Mouse (Mus musculus): ENCODE data around the gene Gmfg. TPM values are rescaled to one million over a fixed set of nuclear protein-coding genes. Genes with fewer than 3 reads are reported as not detected.

Gmfg gene
- polyA plus RNA-seq, 1 experiment from 2014 or later = 49.7 TPM

DNA sequence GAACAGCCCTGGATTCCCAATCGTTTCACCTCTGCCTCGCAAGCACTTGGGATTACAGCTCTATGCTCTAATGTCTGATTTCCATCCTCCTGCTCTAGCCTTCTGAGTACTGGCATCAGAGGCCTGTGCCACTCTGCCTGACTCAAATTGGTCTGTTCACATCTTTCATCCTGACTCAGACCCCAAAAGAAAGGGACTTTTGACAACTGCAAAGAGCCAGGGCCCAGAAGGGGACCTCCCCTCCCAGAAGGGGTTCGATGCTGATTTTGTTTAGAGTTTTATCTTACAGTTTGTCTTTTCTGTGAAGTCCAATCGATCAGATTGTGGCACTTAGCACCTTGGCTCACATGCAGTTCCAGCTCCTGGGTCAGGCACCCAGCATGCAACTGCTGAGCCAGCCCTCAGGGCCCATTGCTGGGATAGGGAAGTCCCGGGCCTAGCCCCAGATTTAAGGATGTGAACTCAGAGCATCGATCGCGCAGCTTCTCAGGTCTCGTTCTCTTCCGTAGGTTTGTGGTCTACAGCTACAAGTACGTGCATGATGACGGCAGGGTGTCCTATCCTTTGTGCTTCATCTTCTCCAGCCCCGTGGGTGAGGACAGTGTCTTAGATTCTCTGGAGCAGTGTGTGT lies 7.2 kb downstream of the Gmfg start:
- ATAC-seq (replicated peaks; ENCODE audit: low FRiP score) = no peak
- no peak for DNase-seq (ENCODE audit: low spot score)
- Histone ChIP-seq H3K9me3 (ENCODE audit: control insufficient read depth, low read length) (no peaks in the 10 kb centered on the region), H3K9ac (ENCODE audit: low read depth, low read length) (no peak overlapping the region), H3K4me1 (replicated peaks; ENCODE audit: control insufficient read depth, insufficient read depth, low read length) (0 out of 2 replicates have a peak, but pooled peaks cover 2% of the 10 kb centered on the region), H3K27me3 (replicated peaks; ENCODE audit: control insufficient read depth, insufficient read depth, low read length) (no peaks in the 10 kb centered on the region), H3K27ac (ENCODE audit: low read depth, low read length) (no peak overlapping the region), H3K4me2 (no peak overlapping the region), H3K36me3 (ENCODE audit: control insufficient read depth, insufficient read depth, low read length) (no peaks in the 10 kb centered on the region), H3K4me3 (ENCODE audit: low read depth, low read length) (no peak overlapping the region)
- 71% methylated on average over 13 of the region's 13 CpGs for WGBS

DNA sequence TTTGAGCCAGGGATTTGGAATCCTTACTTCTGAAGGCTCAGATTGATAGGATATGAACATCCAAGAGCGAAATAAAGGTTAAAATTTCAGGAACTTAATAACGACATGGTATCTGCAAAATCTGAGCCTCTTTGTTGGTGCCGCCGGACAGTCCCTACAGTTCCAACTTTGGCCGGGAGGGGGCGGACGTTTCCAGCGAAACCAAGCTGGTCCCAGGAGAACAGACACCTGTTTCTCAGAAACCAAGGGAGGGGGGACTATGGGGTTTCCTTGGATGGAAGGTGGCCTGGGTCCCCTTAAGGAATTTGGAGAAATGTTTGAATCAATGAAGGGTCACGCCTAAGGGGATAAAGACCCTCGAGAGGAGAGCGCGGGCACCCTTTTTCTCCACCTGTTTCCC lies 9.2 kb downstream of the Gmfg start:
- Histone ChIP-seq H3K36me3 (ENCODE audit: control insufficient read depth, insufficient read depth, low read length) (no peaks in the 10 kb centered on the region), H3K4me3 (ENCODE audit: low read depth, low read length) (no peak overlapping the region), H3K4me1 (replicated peaks; ENCODE audit: control insufficient read depth, insufficient read depth, low read length) (0 out of 2 replicates have a peak, but pooled peaks cover 2% of the 10 kb centered on the region), H3K4me2 (no peak overlapping the region), H3K27me3 (replicated peaks; ENCODE audit: control insufficient read depth, insufficient read depth, low read length) (no peaks in the 10 kb centered on the region), H3K9ac (ENCODE audit: low read depth, low read length) (no peak overlapping the region), H3K27ac (ENCODE audit: low read depth, low read length) (no peak overlapping the region), H3K9me3 (ENCODE audit: control insufficient read depth, low read length) (no peaks in the 10 kb centered on the region)
- ATAC-seq (replicated peaks; ENCODE audit: low FRiP score) (no peak), DNase-seq (ENCODE audit: low spot score) (peak; percentile 69)
- WGBS = 21% methylated on average over 12 of the region's 12 CpGs

DNA sequence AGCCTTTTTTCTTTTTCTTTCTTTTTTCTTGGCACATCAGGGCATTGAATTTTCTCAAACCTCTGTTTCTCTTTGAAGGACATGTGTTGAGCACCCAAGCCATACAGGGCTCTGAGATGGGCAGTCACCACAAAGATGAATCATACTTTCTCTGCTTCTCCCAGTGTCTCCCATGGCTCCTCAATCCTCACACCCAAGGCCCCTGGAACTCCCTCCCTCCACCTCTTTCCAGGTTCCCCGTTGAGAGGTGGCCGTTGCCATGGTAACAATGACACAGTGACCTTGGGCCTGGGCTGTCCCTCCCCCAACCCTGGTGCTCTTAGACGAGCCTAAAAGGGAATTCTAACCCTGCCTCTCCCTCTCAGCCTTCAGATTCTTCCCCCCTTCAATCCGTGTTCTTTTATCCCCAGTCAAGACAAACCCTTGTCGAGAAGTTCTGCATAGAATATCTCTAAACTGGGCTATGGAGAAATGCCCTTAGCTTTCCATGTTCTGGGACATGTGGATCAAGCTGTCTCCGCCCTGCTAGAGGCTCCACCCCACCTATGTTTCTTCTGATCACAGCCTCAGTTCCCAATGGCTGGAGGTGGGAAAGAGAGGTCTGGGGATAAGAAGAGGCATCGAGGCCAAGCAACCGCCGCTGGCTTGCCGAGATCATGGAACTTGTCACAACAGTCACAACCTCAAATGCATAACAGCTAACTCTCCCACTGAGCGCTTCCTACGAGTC lies 10.0 kb downstream of the Gmfg start:
- Histone ChIP-seq H3K4me2 (no peak overlapping the region), H3K9me3 (ENCODE audit: control insufficient read depth, low read length) (no peaks in the 10 kb centered on the region), H3K9ac (ENCODE audit: low read depth, low read length) (no peak overlapping the region), H3K27ac (ENCODE audit: low read depth, low read length) (no peak overlapping the region), H3K27me3 (replicated peaks; ENCODE audit: control insufficient read depth, insufficient read depth, low read length) (no peaks in the 10 kb centered on the region), H3K4me3 (ENCODE audit: low read depth, low read length) (no peak overlapping the region), H3K4me1 (replicated peaks; ENCODE audit: control insufficient read depth, insufficient read depth, low read length) (0 out of 2 replicates have a peak, but pooled peaks cover 2% of the 10 kb centered on the region), H3K36me3 (ENCODE audit: control insufficient read depth, insufficient read depth, low read length) (no peaks in the 10 kb centered on the region)
- 44% methylated on average over 12 of the region's 12 CpGs for WGBS
- DNase-seq (ENCODE audit: low spot score) (no peak), ATAC-seq (replicated peaks; ENCODE audit: low FRiP score) (no peak)

DNA sequence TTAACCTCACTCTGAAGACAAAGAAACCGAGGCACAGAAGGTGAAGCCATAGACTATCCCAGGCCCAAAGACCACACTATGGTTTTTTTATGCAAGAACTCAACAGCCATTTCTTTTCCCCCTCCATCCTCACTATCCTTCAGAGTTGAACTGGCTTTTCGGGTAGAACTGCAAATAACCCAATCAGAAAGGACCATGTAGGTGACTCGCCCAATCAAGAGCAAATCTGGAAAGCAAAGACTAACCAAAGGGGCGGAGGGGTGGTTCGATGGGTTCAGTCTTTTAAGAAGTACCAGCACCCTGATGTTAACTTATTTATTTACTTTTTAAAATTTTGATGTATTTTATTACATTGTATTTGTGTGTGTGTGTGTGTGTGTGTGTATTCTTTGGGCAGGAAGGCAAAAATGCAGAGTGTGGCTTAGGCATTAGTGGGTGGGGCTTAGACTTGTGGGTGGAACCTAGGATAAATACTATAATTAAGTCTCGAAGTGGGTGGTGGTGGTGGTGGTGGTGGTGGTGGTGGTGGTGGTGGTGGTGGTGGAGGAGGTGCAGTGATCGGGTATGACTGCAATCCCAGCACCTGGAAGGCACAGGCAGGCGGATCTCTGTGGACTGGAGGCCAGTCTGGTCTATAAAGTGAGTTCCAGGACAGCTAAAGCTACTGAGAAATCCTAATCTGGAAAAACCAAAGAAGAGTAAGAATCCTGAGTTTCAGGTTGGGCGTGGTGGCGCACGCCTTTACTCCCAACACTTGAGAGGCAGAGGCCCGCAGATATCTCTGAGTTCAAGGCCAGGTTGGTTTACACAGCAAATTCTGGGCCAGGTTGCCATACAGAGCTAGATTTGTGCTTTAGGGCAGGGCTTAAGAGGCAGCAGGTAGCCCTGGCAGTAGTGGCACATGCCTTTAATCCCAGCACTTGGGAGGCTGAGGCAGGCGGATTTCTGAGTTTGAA lies 10.9 kb downstream of the Gmfg start:
- Histone ChIP-seq H3K9me3 (ENCODE audit: control insufficient read depth, low read length) (no peaks in the 10 kb centered on the region), H3K27me3 (replicated peaks; ENCODE audit: control insufficient read depth, insufficient read depth, low read length) (no peaks in the 10 kb centered on the region), H3K9ac (ENCODE audit: low read depth, low read length) (no peak overlapping the region), H3K4me1 (replicated peaks; ENCODE audit: control insufficient read depth, insufficient read depth, low read length) (peaks cover 8% of the 10 kb centered on the region; the same call in 1 of the 2 replicates), H3K4me3 (ENCODE audit: low read depth, low read length) (no peak overlapping the region), H3K27ac (ENCODE audit: low read depth, low read length) (no peak overlapping the region), H3K36me3 (ENCODE audit: control insufficient read depth, insufficient read depth, low read length) (no peaks in the 10 kb centered on the region), H3K4me2 (no peak overlapping the region)
- WGBS = 69% methylated on average over 13 of the region's 13 CpGs
- ATAC-seq (replicated peaks; ENCODE audit: low FRiP score) (no peak), DNase-seq (ENCODE audit: low spot score) (no peak)

DNA sequence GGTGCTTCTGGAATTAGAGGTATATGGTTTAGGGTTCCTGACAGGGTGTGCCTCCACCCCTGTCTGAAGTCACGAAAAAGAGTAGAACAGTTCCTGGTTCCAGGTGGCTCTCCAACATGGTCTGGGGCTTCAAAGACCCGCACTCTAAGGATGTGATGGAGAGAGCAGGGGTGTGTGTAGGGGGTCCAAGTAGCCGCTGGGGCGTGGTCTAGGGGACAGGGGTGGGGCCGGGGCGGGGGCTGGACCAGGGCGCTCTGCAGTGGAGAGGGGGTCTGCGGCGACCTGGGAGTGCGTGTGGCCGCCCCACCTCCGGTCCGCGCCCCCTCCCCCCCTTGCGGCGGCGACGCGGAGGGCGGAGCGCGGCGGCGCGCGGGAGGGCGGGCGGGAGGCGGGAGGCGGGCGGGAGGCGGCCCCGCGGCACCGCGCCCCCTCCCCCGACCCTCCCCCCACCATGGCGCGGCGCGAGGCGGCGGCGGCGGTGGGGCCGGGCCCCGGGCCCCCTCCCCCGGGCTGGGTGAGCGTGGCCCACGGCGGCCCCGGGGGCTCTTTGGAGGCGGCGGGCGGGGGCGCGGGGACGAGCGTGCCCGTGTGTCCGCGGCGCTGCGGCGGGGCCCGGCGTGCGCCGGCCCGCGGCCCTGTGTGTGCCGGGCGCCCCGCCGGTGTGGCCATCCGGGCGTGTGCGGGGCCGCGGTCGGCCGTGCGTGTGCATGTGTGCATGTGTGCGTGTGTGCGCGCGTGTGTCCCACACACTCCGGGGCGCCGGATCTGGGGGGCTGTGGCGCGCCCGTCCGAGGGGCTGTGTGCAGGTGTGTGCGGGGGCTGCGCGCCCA lies 14.5 kb downstream of the Gmfg start, which contains the start of gene Lrfn1:
TSS of gene Lrfn1 (plus strand) at position 450 of the 830 bp plus-strand sequence.
- Histone ChIP-seq H3K27ac (ENCODE audit: low read depth, low read length) (no peak within 1 kb of the TSS; the same call in 1 of the 2 replicates), H3K36me3 (ENCODE audit: control insufficient read depth, insufficient read depth, low read length) (no peaks in the 10 kb centered on the region), H3K4me2 (peak within 1 kb of the TSS; percentile 99), H3K4me3 (ENCODE audit: low read depth, low read length) (peak within 1 kb of the TSS; percentile 83), H3K9me3 (ENCODE audit: control insufficient read depth, low read length) (no peaks in the 10 kb centered on the region), H3K9ac (ENCODE audit: low read depth, low read length) (peak within 1 kb of the TSS; percentile 69), H3K4me1 (replicated peaks; ENCODE audit: control insufficient read depth, insufficient read depth, low read length) (peaks cover 11% of the 10 kb centered on the region; the same call in 1 of the 2 replicates), H3K27me3 (replicated peaks; ENCODE audit: control insufficient read depth, insufficient read depth, low read length) (no peaks in the 10 kb centered on the region)
- 1% methylated on average over 42 of the region's 97 CpGs for WGBS
- ATAC-seq (replicated peaks; ENCODE audit: low FRiP score) = peak; percentile 49
- DNase-seq (ENCODE audit: low spot score) = no peak

DNA sequence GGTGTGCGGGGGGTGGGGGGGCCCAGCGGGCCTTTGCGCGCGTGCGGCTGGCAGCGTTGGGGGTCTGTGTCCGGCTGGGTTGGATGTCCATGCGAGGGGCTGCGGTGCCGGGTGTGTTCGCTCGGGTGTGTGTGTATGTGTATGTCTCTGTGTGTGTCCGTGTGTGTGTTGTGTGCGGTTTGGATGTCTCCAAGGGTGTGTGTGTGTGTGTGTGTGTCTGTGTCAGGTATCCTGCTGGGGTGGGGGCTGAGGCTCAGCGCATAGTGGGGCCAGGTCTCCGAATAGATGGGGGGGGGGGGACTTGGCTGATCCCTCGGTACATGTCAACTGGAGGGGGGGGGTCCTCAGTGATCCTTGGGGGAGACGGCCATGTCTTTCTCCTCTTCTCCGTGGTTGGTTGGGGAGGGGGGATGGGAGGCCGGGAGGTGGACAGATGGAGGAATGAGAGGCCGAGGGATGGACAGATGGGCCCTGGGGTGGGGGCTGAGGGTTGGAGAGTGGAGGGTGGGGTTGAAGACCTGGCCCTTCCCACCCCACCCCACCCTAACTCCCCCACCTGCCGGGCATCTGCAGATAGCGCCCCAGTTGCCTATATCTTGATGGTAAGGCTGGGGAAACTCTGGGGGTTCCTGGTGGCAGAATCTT lies 15.2 kb downstream of the Gmfg start:
- 3% methylated on average over 24 of the region's 24 CpGs for whole genome bisulfite sequencing
- no peak overlapping the region for H3K27ac ChIP-seq (ENCODE audit: low read depth, low read length)
- H3K9ac ChIP-seq (ENCODE audit: low read depth, low read length) = peak overlapping the region; percentile 69
- DNase-seq (ENCODE audit: low spot score) = no peak
- H3K27me3 ChIP-seq (replicated peaks; ENCODE audit: control insufficient read depth, insufficient read depth, low read length) = no peaks in the 10 kb centered on the region
- no peaks in the 10 kb centered on the region for H3K9me3 ChIP-seq (ENCODE audit: control insufficient read depth, low read length)
- peak overlapping the region; percentile 83 for H3K4me3 ChIP-seq (ENCODE audit: low read depth, low read length)
- peaks cover 11% of the 10 kb centered on the region; the same call in 1 of the 2 replicates for H3K4me1 ChIP-seq (replicated peaks; ENCODE audit: control insufficient read depth, insufficient read depth, low read length)
- no peak for ATAC-seq (replicated peaks; ENCODE audit: low FRiP score)
- H3K4me2 ChIP-seq = peak overlapping the region; percentile 99
- no peaks in the 10 kb centered on the region for H3K36me3 ChIP-seq (ENCODE audit: control insufficient read depth, insufficient read depth, low read length)

DNA sequence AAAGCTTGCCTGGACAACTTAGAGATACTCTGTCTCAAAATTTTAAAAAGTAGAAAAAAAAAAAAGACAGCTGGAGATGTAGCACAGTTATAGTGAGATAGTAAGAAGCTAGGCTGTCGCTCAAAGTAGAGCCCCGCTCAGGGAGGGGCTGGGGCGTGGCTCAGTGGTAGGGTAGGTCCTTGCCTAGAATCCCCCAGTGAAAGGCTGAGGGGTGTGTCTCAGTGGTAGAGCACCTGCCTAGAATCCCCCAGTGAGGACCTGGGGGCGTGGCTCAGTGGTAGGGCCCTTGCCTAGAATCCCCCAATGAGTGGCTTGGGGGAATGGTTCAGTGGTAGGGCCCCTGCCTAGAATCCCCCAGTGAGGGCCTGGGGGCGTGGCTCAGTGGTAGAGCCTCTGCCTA lies 23.1 kb downstream of the Gmfg start:
- 87% methylated on average over 4 of the region's 5 CpGs for WGBS
- H3K9me3 ChIP-seq (ENCODE audit: control insufficient read depth, low read length) = no peaks in the 10 kb centered on the region
- H3K27me3 ChIP-seq (replicated peaks; ENCODE audit: control insufficient read depth, insufficient read depth, low read length) = no peaks in the 10 kb centered on the region
- no peak overlapping the region for H3K4me2 ChIP-seq
- no peak overlapping the region for H3K9ac ChIP-seq (ENCODE audit: low read depth, low read length)
- ATAC-seq (replicated peaks; ENCODE audit: low FRiP score) (no peak), DNase-seq (ENCODE audit: low spot score) (no peak)
- H3K4me1 ChIP-seq (replicated peaks; ENCODE audit: control insufficient read depth, insufficient read depth, low read length) = no peaks in the 10 kb centered on the region
- peaks cover 5% of the 10 kb centered on the region; the same call in 1 of the 2 replicates for H3K36me3 ChIP-seq (ENCODE audit: control insufficient read depth, insufficient read depth, low read length)
- H3K27ac ChIP-seq (ENCODE audit: low read depth, low read length) = no peak overlapping the region
- H3K4me3 ChIP-seq (ENCODE audit: low read depth, low read length) = no peak overlapping the region
